Mouse (Mus musculus) spleen, adult 2 months (tissue): ENCODE results near the gene Ifna5. TPM values are rescaled to one million over a fixed set of nuclear protein-coding genes. Genes with fewer than 3 reads are reported as not detected.
"Not testable (repeated sequence)": the region's sequence is repeated elsewhere in the genome, so short reads cannot be mapped to it uniquely, and the experiment has no call there.

Experiments
- DNase-seq, 2 experiments: peaks; one replicate each; pipeline versions ENCODE4 v3.0.0 to v3.0.0-alpha.2; 2012 to 2021; ENCODE audit warnings: low spot score in 2 of 2, low read depth in 1 of 2
- H3K27ac ChIP-seq: fragments of 200-500 bp; 2 replicates; pipeline ENCODE4 v1.5.1; 2012; ENCODE audit warnings: low read length, inconsistent platforms; ENCODE audit not compliant: insufficient read depth
- H3K27me3 ChIP-seq: fragments of 200-500 bp; 2 replicates; pipeline ENCODE4 v1.6.1; 2012; ENCODE audit warnings: mild to moderate bottlenecking, moderate library complexity, low read length, inconsistent platforms; ENCODE audit not compliant: control insufficient read depth, insufficient read depth
- H3K36me3 ChIP-seq: fragments of 200-500 bp; 2 replicates; pipeline ENCODE4 v1.6.1; 2012; ENCODE audit warnings: mild to moderate bottlenecking, low read length, inconsistent platforms; ENCODE audit not compliant: control insufficient read depth, insufficient read depth
- H3K4me1 ChIP-seq: fragments of 200-500 bp; 2 replicates; pipeline ENCODE4 v1.6.1; 2011; ENCODE audit warnings: inconsistent platforms; ENCODE audit not compliant: control insufficient read depth, insufficient read depth, insufficient read length
- H3K4me3 ChIP-seq: fragments of 200-500 bp; 2 replicates; pipeline ENCODE4 v1.5.1; 2011; ENCODE audit warnings: mild to moderate bottlenecking, inconsistent platforms; ENCODE audit not compliant: insufficient read depth, insufficient read length; ENCODE audit errors: extremely low read depth
- CTCF ChIP-seq: fragments of 200-500 bp; IDR thresholded peaks from 2 replicates; pipeline ENCODE4 v1.5.1; 2011; ENCODE audit warnings: mild to moderate bottlenecking, inconsistent platforms; ENCODE audit not compliant: insufficient read depth, insufficient read length, insufficient replicate concordance; ENCODE audit errors: extremely low read depth
- WGBS: fragments of 180-500 bp; shearing (Covaris S2); methylation state at CpG from one replicate; pipeline ENCODE4 v1.1.7; 2018; 5-methylcytosine and 5-hydroxymethylcytosine counted together
- polyA plus RNA-seq: library from polyadenylated mRNA; depleted of rRNA; stranded (reverse); fragments of >200 nt; gene quantifications from 2 replicates; pipeline ENCODE4 v1.2.3, GENCODE M21; 2012; rRNA removed

The Ifna5 gene
- polyA plus RNA-seq, result not detected in 2 replicates

DNA sequence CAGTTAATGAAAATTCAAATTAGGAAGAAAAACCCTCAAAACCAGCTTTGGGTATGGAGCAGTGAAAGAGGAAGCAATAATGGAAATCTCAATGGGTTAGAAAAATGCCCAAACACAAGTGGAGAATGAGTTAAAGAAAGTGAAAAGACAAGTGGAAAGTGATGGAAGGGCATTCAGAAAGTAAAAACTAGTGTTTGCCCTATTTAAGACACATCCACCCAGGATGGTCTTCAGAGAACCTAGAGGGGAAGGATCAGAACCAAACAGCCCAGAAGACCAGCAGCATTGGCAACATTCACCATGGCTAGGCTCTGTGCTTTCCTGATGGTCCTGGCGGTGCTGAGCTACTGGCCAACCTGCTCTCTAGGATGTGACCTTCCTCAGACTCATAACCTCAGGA lies at the start of gene Ifna5:
Gene Ifna5, plus strand, starts transcription at position 301 of the 400 bp plus-strand sequence.
- H3K4me3 ChIP-seq, H3K4me1 ChIP-seq, DNase-seq, H3K27me3 ChIP-seq, H3K27ac ChIP-seq, H3K36me3 ChIP-seq: not testable (repeated sequence)
- 95% methylated on average over 1 of the region's 1 CpGs for WGBS

DNA sequence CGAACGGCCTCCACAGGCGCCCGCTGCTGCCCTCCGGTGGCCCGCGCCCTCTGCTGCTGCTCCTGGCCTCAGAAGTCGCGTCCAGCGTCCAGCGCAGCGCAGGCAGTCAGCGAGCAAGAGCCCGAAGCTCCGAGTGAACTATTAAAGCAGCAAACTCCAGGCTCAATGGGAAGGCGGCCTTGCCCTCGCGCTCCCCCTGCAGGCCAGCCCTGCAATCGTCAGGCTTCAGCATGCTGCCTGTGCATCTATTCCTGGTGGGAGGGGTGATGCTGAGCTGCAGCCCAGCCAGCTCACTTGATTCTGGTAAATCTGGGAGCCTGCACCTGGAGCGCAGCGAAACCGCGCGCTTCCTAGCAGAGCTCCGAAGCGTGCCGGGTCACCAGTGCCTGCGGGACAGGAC lies 46.9 kb upstream of the Ifna5 start, which contains the start of gene Gm13277:
Gene Gm13277, plus strand, starts transcription at position 231 of the 400 bp plus-strand sequence.
- H3K36me3 ChIP-seq, H3K4me3 ChIP-seq, H3K27ac ChIP-seq, H3K4me1 ChIP-seq, H3K27me3 ChIP-seq: not testable (repeated sequence)
- WGBS, result 0% methylated on average over 1 of the region's 28 CpGs
- TF ChIP-seq CTCF, result peak; percentile 28; the same call in 1 of the 2 replicates
- DNase-seq, result peak in 1 of 2 experiments; percentile 63

DNA sequence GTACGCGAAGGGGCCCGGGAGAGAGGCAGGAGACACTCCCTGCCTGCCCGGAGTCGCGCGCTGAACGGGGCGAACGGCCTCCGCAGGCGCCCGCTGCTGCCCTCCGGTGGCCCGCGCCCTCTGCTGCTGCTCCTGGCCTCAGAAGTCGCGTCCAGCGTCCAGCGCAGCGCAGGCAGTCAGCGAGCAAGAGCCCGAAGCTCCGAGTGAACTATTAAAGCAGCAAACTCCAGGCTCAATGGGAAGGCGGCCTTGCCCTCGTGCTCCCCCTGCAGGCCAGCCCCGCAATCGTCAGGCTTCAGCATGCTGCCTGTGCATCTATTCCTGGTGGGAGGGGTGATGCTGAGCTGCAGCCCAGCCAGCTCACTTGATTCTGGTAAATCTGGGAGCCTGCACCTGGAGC lies 44.1 kb upstream of the Ifna5 start, which contains the start of gene Gm13278:
Gene Gm13278, plus strand, starts transcription at position 301 of the 400 bp plus-strand sequence.
- H3K36me3 ChIP-seq, H3K4me3 ChIP-seq, DNase-seq, H3K27ac ChIP-seq, H3K4me1 ChIP-seq, H3K27me3 ChIP-seq: not testable (repeated sequence)
- WGBS, result no CpG with 5 or more reads among the region's 28 CpGs

DNA sequence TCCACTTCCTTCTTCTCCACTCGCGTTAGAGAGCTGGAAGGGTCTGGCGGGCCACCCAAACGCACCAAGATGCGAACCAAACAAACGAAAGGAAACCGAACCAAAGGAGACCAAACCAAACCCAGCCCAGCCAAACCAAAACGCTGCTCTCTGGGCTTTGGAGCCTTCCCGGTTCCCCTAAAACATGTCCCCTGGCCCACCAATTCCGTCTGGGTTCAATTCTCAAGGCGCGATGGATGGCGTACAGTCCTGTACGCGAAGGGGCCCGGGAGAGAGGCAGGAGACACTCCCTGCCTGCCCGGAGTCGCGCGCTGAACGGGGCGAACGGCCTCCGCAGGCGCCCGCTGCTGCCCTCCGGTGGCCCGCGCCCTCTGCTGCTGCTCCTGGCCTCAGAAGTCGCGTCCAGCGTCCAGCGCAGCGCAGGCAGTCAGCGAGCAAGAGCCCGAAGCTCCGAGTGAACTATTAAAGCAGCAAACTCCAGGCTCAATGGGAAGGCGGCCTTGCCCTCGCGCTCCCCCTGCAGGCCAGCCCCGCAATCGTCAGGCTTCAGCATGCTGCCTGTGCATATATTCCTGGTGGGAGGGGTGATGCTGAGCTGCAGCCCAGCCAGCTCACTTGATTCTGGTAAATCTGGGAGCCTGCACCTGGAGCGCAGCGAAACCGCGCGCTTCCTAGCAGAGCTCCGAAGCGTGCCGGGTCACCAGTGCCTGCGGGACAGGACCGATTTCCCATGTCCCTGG lies 41.2 kb upstream of the Ifna5 start, which contains the start of gene Gm13275:
Gene Gm13275, plus strand, starts transcription at position 552 of the 740 bp plus-strand sequence.
- 3% methylated on average over 17 of the region's 52 CpGs for WGBS
- peak in 1 of 2 experiments; percentile 56 for DNase-seq
- H3K4me3 ChIP-seq, H3K4me1 ChIP-seq, H3K27me3 ChIP-seq, H3K36me3 ChIP-seq, H3K27ac ChIP-seq: not testable (repeated sequence)

DNA sequence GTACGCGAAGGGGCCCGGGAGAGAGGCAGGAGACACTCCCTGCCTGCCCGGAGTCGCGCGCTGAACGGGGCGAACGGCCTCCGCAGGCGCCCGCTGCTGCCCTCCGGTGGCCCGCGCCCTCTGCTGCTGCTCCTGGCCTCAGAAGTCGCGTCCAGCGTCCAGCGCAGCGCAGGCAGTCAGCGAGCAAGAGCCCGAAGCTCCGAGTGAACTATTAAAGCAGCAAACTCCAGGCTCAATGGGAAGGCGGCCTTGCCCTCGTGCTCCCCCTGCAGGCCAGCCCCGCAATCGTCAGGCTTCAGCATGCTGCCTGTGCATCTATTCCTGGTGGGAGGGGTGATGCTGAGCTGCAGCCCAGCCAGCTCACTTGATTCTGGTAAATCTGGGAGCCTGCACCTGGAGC lies 38.2 kb upstream of the Ifna5 start, which contains the start of gene Gm13279:
Gene Gm13279, plus strand, starts transcription at position 301 of the 400 bp plus-strand sequence.
- not testable (repeated sequence) for H3K4me1 ChIP-seq, H3K27ac ChIP-seq, H3K4me3 ChIP-seq, H3K36me3 ChIP-seq, H3K27me3 ChIP-seq, DNase-seq
- no CpG with 5 or more reads among the region's 28 CpGs for WGBS

DNA sequence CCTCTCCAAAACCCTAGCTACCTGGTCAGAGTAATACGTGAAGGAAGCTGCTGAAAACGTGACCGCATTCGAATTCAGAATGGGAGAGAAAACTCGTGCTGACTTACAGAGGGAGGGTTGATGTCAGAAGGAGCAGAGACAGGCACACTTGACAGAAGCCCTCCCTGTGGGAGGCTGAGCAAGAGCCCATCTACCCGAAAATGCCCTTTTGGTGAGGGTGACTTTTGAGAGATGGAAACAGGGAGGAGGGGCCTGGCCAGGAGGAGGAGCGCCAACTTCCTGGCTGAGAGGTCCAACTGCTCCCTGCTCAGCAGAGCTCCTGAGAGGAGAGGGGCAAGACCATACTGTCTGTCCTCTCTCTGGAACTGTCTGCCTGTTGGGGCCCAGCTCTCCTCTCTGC lies 36.0 kb upstream of the Ifna5 start, which contains the start of gene Gm13285:
Gene Gm13285, plus strand, starts transcription at position 301 of the 400 bp plus-strand sequence.
- H3K4me3 ChIP-seq, DNase-seq, H3K27ac ChIP-seq, H3K27me3 ChIP-seq, H3K4me1 ChIP-seq, H3K36me3 ChIP-seq: not testable (repeated sequence)
- WGBS, result 5% methylated on average over 6 of the region's 7 CpGs

DNA sequence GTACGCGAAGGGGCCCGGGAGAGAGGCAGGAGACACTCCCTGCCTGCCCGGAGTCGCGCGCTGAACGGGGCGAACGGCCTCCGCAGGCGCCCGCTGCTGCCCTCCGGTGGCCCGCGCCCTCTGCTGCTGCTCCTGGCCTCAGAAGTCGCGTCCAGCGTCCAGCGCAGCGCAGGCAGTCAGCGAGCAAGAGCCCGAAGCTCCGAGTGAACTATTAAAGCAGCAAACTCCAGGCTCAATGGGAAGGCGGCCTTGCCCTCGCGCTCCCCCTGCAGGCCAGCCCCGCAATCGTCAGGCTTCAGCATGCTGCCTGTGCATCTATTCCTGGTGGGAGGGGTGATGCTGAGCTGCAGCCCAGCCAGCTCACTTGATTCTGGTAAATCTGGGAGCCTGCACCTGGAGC lies 32.4 kb upstream of the Ifna5 start, which contains the start of gene Gm13287:
Gene Gm13287, plus strand, starts transcription at position 301 of the 400 bp plus-strand sequence.
- not testable (repeated sequence) for H3K27me3 ChIP-seq, DNase-seq, H3K4me1 ChIP-seq, H3K4me3 ChIP-seq, H3K27ac ChIP-seq, H3K36me3 ChIP-seq
- WGBS, result no CpG with 5 or more reads among the region's 29 CpGs

DNA sequence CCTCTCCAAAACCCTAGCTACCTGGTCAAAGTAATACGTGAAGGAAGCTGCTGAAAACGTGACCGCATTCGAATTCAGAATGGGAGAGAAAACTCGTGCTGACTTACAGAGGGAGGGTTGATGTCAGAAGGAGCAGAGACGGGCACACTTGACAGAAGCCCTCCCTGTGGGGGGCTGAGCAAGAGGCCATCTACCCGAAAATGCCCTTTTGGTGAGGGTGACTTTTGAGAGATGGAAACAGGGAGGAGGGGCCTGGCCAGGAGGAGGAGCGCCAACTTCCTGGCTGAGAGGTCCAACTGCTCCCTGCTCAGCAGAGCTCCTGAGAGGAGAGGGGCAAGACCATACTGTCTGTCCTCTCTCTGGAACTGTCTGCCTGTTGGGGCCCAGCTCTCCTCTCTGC lies 30.1 kb upstream of the Ifna5 start, which contains the start of gene Gm13288:
Gene Gm13288, plus strand, starts transcription at position 301 of the 400 bp plus-strand sequence.
- not testable (repeated sequence) for H3K36me3 ChIP-seq, H3K27ac ChIP-seq, H3K27me3 ChIP-seq, H3K4me1 ChIP-seq, DNase-seq
- H3K4me3 ChIP-seq, result 0 out of 2 replicates have a peak within 1 kb of the TSS, but pooled peaks have one; percentile 27
- no CpG with 5 or more reads among the region's 8 CpGs for WGBS

DNA sequence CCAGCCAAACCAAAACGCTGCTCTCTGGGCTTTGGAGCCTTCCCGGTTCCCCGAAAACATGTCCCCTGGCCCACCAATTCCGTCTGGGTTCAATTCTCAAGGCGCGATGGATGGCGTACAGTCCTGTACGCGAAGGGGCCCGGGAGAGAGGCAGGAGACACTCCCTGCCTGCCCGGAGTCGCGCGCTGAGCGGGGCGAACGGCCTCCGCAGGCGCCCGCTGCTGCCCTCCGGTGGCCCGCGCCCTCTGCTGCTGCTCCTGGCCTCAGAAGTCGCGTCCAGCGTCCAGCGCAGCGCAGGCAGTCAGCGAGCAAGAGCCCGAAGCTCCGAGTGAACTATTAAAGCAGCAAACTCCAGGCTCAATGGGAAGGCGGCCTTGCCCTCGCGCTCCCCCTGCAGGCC lies 29.6 kb upstream of the Ifna5 start:
- not testable (repeated sequence) for H3K4me1 ChIP-seq, H3K27ac ChIP-seq, H3K27me3 ChIP-seq, H3K36me3 ChIP-seq, DNase-seq
- H3K4me3 ChIP-seq, result 0 out of 2 replicates have a peak overlapping the region, but pooled peaks have one; percentile 27
- WGBS, result 0% methylated on average over 3 of the region's 34 CpGs
